Mouse (Mus musculus) embryonic stem cell, embryonic (primary cell): Measurements from ENCODE around the gene Elf5.

Experiments used
- CTCF ChIA-PET, 4 experiments: fragments of 300-600 bp in 2 of 4; fragments of 350-600 bp in 2 of 4; sonication (Branson Sonifier 250); formaldehyde crosslinking; loops; one replicate each; lab custom pipeline; 2022; ENCODE audit warnings: inconsistent platforms in 2 of 4; lab: Charles Lee
- POLR2A ChIA-PET, 4 experiments: fragments of 300-600 bp in 2 of 4; fragments of 350-600 bp in 2 of 4; sonication (Branson Sonifier 250); formaldehyde crosslinking; loops; one replicate each; lab custom pipeline; 2022; ENCODE audit warnings: antibody characterized with exemption in 4 of 4, inconsistent platforms in 1 of 4; lab: Charles Lee

Gene Elf5

DNA sequence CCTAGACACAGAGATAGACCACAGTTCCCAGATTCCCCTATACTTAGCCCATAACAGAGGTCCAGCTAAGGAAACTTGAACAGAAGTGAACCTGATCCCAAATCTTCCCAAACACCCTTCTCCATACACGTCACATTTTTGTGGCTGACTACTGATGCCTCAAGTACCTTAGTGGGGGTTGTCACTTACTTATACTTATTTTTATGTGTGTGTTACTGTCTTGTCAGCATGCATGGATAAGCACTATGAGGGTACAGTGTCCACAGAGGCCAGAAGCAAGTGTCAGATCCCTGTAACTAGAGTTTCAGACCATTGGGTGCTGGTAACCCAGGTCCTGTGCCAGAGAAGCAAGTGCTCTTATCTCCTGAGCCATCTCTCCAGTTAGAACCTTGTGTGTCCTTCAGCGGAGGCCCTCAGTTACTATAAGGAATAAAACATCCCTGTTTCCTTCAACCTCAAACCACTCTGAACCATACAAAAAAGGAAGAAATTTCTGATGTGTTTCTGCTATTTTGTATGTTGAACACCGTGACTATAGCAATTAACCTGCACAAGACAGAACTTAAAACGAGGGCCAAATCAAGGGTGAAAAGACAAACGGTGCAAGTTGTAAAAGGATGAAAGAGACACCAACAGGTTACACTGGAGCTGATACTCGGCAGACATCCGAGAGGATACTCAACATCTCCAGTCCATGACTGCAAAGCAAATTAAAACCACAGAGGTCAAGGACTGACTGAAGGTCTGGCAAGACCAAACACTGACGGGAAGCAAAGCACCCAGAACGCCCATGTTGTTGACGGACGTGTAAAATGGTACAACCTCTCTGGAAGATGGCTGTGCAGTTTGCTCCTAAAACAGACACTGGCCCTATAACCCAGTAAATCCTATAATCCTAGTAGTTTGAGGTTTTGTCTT, 70.1 kb downstream of the Elf5 start:
- ChIA-PET POLR2A (interaction anchor here in 2 of 4 experiments (1.1 to 3.3 kb wide), 9 partner anchors 9 to 316 kb away, joined by 3 to 20 read pairs (median 4); partner anchors contain the start of genes Abtb2 (in 1 of the 2) and Caprin1 (in 1 of the 2)), CTCF (interaction anchor here in 1 of 4 experiments (0.5 kb wide), 1 partner anchor 520 kb away, joined by 3 read pairs; no protein-coding TSS in a partner anchor)

DNA sequence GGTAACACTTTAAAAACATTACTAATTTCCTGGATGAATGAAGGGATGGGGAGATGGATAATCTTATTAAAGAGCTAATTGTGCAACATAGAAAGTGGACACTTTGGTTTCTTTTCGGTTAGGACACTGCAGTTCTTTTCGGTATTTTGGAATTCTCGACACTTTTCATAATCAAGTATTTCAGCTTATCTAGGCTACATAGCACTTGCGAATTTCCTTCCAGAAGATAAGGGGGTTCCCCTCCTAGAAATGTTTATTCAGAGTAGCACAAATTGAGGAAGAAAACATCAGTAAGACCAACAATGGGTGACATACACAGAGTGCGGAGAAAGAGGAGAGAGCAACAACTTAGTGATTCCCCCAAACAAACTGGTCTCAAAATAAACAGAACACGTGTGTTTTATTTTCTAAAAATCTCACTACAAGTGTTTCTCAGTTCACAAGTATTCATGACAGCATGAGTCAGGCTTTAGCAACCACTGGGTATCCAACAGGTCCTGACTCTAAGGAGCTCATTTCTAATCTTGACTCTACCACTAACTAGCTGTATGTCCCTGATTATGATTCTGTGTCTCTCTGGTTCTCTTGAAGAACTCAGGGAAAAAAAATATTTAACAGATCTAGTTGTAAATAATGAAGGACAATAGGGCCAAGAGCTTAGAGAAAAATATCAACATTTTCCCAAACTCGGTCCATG, 71.9 kb downstream of the Elf5 start:
- ChIA-PET CTCF (no interaction called here), POLR2A (interaction anchor here in 2 of 4 experiments (0.6 to 3.4 kb wide), 7 partner anchors 8 to 352 kb away, joined by 3 to 20 read pairs (median 9); partner anchors contain the start of gene Abtb2 (in 1 of the 2))

DNA sequence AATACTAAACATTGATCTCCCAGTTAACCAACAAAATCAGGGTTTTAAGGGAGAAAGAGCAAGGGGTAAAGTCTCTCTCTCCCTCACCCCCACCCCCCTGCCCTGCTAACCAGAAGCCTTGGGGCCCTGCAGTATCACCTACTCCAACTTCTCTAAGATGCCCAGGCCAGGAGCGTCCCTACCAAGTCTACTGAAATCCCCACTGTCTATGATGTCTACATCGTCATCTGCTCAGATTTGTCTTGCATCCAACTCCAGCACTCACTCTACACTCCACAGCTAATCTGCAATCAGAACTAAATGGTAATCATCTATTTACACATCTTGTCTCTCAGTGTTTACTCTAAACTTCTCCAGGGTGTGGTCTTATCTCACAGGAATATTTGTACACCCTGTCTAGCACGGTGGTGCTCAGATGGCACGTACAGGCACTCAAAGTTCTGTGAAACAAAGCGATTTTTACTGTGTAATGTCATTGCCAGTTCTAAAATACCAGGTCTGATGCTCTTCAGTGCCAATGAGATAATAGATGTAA, 72.6 kb downstream of the Elf5 start:
- CTCF ChIA-PET: interaction anchor here in 2 of 4 experiments (1.1 to 1.9 kb wide), 2 partner anchors 27 to 63 kb away, joined by 4 to 7 read pairs; no protein-coding TSS in a partner anchor
- POLR2A ChIA-PET: interaction anchor here in 3 of 4 experiments (0.6 to 3.4 kb wide), 19 partner anchors 9 to 426 kb away, joined by 3 to 20 read pairs (median 4); partner anchors contain the start of genes Abtb2 (in 1 of the 3), Apip (in 1 of the 3) and Pdhx (in 1 of the 3)

DNA sequence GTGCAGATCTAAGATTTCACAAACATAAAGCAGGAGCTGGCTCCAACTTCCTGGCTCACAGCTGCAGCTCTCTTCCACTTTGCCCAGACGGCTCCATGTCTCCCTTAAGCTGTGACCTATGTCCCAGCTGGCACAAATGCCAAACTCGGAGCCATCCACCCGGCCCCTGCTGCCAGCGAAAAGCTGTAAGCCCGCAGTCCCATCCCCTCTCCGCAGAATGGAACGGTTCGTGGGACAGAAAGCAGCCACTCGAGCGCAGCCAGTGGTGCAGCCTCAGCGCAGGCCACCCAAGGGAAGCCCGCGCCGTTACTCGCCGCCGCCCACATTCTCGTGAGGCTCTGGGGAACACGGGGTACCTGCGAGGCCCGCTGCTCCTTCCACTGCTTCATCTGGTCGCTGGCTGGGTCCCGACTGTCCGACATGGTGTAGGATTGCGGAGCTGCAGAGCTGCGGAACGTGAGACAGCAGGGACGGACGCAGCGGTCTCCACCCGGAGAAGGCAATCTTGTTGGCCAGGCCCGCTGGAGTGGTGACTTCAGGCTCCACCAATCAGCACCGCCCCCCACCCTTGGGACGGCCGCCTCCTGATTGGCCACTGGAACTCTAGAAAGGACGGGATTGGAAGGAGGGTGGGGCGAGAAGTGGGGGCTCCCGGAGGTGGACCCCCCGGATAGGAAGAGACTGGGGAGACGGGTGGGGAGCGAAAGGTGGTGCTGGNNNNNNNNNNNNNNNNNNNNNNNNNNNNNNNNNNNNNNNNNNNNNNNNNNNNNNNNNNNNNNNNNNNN, 73.3 kb downstream of the Elf5 start, which contains the start of gene Cat:
Gene Cat, minus strand, starts transcription at position 544 of the 785 bp plus-strand sequence.
- POLR2A ChIA-PET: interaction anchor here in 3 of 4 experiments (0.5 to 3.4 kb wide), 40 partner anchors 9 to 1105 kb away, joined by 3 to 20 read pairs (median 3); partner anchors contain the start of genes Abtb2 (in 1 of the 3), Apip (in 1 of the 3), Caprin1 (in 1 of the 3) and Cstf3 (in 1 of the 3)
- CTCF ChIA-PET: interaction anchor here in 3 of 4 experiments (0.5 to 1.9 kb wide), 6 partner anchors 28 to 445 kb away, joined by 3 to 10 read pairs (median 6); no protein-coding TSS in a partner anchor

DNA sequence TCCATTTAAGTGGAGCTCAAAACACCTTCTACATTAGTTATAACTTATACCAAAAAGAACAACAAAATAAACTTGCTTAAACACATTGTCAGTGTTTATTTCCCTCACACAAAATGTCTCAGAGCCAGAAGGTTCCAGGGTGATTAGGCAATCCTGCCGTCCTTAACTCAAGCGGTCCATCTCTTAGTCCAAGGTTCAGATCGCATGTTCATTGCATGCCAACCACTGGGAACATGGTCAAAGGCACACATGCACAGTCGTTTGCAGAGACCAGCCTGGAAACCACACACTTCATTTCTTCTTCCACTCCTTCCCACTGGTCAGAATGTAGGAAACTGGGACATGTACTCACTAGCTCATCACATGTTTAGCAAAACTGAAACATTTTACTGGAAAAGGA, 81.0 kb downstream of the Elf5 start:
- POLR2A ChIA-PET: no interaction called here
- CTCF ChIA-PET: interaction anchor here in 2 of 4 experiments (1.1 to 1.2 kb wide), 2 partner anchors 36 to 55 kb away, joined by 3 read pairs; no protein-coding TSS in a partner anchor

DNA sequence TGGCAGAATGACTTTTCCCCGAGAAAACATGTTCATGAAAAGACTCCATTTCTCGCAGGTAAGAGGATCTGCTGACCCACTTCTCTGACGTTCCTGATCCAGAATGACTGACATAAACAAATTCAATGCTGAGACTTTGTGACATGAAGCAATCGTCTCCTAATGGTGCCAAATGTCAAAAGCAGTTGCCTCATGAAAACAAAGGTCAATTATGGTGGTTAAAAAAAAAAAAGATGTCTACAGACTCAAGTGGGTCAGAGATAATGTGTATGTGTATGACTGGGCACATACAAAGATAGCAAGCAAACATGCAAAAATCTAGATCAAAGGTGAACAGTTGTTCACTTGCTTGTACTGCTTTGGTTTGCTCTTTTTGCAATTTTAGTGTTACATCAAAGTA, 82.3 kb downstream of the Elf5 start:
- POLR2A ChIA-PET: no interaction called here
- CTCF ChIA-PET: no interaction called here

DNA sequence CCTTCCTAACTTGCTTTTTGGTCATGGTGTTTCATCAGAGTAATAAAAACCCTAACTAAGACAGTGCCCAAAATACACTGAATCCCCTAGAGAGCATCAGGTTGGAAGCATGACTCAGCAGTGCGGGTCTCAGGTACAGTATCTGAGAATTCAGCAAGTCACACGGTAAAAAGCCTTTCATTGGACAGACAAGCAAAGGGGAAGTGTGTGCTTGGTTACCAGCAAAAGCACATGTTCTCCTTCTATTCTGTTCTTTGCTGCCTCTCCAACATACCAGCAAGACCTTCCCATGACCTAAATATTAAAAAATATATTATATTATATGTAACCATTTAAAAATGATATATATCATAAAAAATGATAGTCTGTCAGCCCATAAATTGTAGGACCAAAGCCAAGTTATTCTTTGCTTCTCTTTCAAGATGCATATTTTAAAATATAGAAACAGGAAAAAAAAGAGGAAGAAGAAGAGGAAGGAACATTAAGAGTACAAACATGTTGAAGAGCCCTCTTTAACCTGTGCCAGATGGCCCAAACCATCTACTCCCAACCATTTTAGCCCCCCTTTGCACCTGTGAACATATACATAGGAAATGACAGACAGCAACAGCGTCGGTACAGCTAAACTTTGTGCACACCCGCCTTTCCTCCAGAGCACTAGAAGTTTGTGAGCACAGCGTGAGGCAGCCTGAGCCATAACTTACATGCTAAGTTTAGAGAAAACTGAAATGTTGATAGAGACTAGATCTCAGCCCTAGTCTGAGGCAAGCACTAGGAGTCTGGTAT, 84.3 kb downstream of the Elf5 start:
- CTCF ChIA-PET: no interaction called here
- POLR2A ChIA-PET: interaction anchor here in 1 of 4 experiments (1.5 kb wide), 1 partner anchor 10 kb away, joined by 5 read pairs; no protein-coding TSS in a partner anchor
